Mouse (Mus musculus): ENCODE measurements around the gene Gna13. TPM values are rescaled to one million over a fixed set of nuclear protein-coding genes. Genes with fewer than 3 reads are reported as not detected.

Gna13 gene
- polyA plus RNA-seq, 1 experiment from 2014 or later: 21.7 TPM

DNA sequence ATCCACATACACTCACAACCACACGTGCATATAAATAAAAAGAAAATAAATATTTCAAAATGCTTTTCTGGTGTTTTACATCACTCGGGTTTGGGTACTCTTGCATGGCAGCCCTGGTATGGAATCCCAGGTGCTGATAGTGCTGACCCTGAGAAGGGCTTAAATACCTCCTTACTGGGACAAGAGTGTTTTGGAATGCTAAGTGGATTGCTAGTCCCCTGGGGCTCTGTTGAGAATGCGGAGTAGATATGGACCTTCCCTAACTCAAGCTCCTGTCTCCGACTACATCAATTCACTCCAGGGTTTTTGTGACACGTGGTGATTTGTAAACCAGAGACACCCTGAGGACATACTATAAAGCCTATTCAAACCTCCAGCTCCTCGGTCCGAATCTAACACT, 19.1 kb upstream of the Gna13 start:
- Histone ChIP-seq H3K4me2 (ENCODE audit: low read length) (no peak overlapping the region), H3K27ac (replicated peaks; ENCODE audit: low read depth, low read length) (no peak overlapping the region), H3K9me3 (ENCODE audit: control insufficient read depth, low read length) (no peaks in the 10 kb centered on the region), H3K27me3 (ENCODE audit: control insufficient read depth, insufficient read depth, low read length) (no peaks in the 10 kb centered on the region), H3K36me3 (ENCODE audit: control insufficient read depth, insufficient read depth, low read length) (no peaks in the 10 kb centered on the region), H3K4me1 (ENCODE audit: control insufficient read depth, insufficient read depth, low read length) (no peaks in the 10 kb centered on the region), H3K9ac (replicated peaks; ENCODE audit: low read length) (no peak overlapping the region), H3K4me3 (replicated peaks; ENCODE audit: low read depth, low read length) (no peak overlapping the region)
- no peak for DNase-seq
- WGBS: 31% methylated on average over 7 of the region's 7 CpGs
- no peak for ATAC-seq (ENCODE audit: low FRiP score, low TSS enrichment)

DNA sequence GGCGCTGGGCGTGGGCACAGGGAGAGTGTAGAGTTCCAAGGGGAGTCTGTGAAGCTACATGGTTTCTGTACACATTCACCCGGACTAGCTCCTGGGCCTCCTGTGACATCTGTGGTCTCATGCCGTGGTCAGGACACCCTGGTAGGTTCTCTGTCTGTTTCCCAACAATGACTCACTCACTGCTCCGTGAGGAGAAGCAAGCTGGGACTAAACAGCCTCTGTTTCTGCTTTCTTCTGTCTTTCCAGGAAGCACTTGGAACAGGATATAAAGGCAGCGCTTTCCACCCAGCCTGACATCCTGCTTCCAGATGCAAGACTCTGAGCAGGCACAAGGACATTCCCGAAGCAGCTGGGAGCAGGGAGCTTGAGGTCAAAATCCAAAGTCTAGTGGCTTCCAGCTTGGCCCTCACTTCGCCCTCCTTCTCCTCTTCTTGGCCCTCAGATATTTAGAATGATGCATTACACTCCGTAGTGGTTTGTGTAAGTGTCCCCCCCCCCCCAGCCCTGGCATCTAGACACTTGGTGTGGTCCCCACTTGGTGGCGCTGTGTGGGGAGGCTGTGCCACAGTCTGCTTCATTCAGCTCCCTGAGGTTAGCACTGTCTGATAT, 18.5 kb upstream of the Gna13 start:
- 38% methylated on average over 10 of the region's 10 CpGs for WGBS

DNA sequence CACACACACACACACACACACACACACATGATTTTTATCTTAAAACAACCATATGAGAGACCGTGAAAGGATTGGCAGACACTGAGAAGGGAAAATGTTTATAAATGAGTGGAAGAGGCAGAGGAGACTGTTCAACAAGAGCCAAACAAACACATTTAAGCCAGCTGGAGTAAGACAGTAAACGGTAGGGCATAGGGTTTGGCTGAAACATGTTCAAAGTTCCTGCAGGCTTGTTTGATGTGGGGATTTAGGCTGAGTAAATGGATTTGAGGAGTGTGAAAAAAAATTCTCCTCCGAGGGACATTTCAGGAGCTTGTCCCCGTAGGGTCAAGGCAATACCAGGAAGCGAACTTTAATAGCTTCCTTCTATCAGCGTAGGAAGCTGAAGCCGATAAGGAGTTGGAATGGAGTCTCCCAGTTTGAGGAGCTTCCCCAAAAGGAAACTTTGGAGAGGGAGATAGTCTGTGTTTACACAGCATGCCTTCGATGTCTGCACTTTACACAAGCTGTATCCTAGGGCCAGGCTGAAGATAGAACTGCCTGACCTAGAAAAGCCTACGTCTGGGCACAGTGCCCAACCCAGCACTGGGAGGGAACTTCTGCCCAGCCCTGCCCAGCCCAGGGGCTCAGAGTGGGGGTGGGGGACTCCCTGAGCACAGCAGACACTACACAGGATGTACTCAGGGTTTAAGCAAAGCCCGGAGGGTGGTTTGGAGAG, 15.2 kb upstream of the Gna13 start:
- Histone ChIP-seq H3K27me3 (ENCODE audit: control insufficient read depth, insufficient read depth, low read length) (no peaks in the 10 kb centered on the region), H3K27ac (replicated peaks; ENCODE audit: low read depth, low read length) (no peak overlapping the region), H3K9ac (replicated peaks; ENCODE audit: low read length) (no peak overlapping the region), H3K4me2 (ENCODE audit: low read length) (no peak overlapping the region), H3K4me3 (replicated peaks; ENCODE audit: low read depth, low read length) (no peak overlapping the region), H3K9me3 (ENCODE audit: control insufficient read depth, low read length) (no peaks in the 10 kb centered on the region), H3K36me3 (ENCODE audit: control insufficient read depth, insufficient read depth, low read length) (no peaks in the 10 kb centered on the region), H3K4me1 (ENCODE audit: control insufficient read depth, insufficient read depth, low read length) (no peaks in the 10 kb centered on the region)
- ATAC-seq (ENCODE audit: low FRiP score, low TSS enrichment) (no peak), DNase-seq (peak; percentile 73)
- 72% methylated on average over 10 of the region's 10 CpGs for WGBS

More for the DNA sequence above, 18.5 kb upstream of the Gna13 start:
- Histone ChIP-seq H3K4me3 (replicated peaks; ENCODE audit: low read depth, low read length) (no peak overlapping the region), H3K4me1 (ENCODE audit: control insufficient read depth, insufficient read depth, low read length) (no peaks in the 10 kb centered on the region), H3K36me3 (ENCODE audit: control insufficient read depth, insufficient read depth, low read length) (no peaks in the 10 kb centered on the region), H3K27ac (replicated peaks; ENCODE audit: low read depth, low read length) (no peak overlapping the region), H3K27me3 (ENCODE audit: control insufficient read depth, insufficient read depth, low read length) (no peaks in the 10 kb centered on the region), H3K9ac (replicated peaks; ENCODE audit: low read length) (no peak overlapping the region), H3K4me2 (ENCODE audit: low read length) (no peak overlapping the region), H3K9me3 (ENCODE audit: control insufficient read depth, low read length) (no peaks in the 10 kb centered on the region)
- DNase-seq (no peak), ATAC-seq (ENCODE audit: low FRiP score, low TSS enrichment) (no peak)

DNA sequence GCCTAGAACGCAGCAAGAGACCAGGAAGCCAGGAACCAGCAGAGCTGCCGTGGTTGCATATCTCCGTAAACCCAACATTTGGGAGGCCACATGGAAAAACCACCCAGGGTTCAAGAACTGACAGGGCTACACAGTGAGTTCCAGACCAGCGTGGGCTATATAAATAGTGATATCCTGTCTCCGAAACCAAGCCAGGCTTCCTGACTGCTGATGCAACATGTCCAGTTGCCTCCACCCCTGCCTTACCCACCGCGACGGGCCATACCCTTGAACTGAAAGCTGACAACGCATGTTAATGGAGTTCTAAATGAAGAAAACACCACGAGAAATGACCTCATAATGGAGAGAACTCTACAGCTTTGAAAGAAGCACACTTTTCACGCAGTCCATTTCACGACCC, 14.2 kb upstream of the Gna13 start:
- DNase-seq (no peak), ATAC-seq (ENCODE audit: low FRiP score, low TSS enrichment) (no peak)
- H3K4me3 ChIP-seq (replicated peaks; ENCODE audit: low read depth, low read length): no peak overlapping the region
- WGBS: 75% methylated on average over 12 of the region's 12 CpGs
- no peak overlapping the region for H3K4me2 ChIP-seq (ENCODE audit: low read length)
- H3K9ac ChIP-seq (replicated peaks; ENCODE audit: low read length): no peak overlapping the region
- H3K9me3 ChIP-seq (ENCODE audit: control insufficient read depth, low read length): no peaks in the 10 kb centered on the region
- no peaks in the 10 kb centered on the region for H3K27me3 ChIP-seq (ENCODE audit: control insufficient read depth, insufficient read depth, low read length)
- no peak overlapping the region for H3K27ac ChIP-seq (replicated peaks; ENCODE audit: low read depth, low read length)
- H3K36me3 ChIP-seq (ENCODE audit: control insufficient read depth, insufficient read depth, low read length): no peaks in the 10 kb centered on the region
- no peaks in the 10 kb centered on the region for H3K4me1 ChIP-seq (ENCODE audit: control insufficient read depth, insufficient read depth, low read length)

DNA sequence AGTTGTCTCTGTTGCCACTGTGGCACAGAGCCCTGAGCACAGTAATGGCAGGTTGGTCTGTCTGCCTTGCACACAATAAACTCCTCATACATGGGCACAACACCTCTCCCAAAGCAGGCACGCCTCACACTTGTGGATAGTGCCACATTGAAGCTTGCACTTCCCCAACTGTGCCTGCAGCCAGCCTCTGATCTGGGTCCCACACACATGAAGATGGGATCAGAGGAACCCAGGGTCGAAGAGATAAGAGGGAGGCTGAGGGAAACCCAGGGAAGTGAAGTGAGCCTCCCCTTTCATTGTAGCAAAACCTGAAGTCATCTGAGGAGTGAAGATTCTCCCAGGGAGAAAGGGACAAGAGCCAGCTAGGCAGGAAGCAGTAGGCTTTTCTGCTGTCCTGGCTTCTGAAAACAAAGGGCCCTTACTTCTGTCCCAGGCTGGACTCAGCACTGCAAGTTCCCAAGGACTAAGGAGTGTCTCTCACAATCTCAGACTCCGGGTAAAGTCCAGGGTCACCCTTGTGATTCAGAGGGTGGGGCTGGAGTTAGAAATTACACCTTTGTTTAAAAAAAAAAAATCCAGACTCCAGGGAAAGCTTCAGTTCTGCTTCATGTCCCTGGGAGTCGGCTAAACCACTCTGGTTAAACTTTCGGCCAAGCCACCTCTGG, 12.8 kb upstream of the Gna13 start:
- H3K36me3 ChIP-seq (ENCODE audit: control insufficient read depth, insufficient read depth, low read length): no peaks in the 10 kb centered on the region
- DNase-seq: no peak
- H3K4me2 ChIP-seq (ENCODE audit: low read length): no peak overlapping the region
- ATAC-seq (ENCODE audit: low FRiP score, low TSS enrichment): no peak
- H3K9ac ChIP-seq (replicated peaks; ENCODE audit: low read length): no peak overlapping the region
- no peak overlapping the region for H3K4me3 ChIP-seq (replicated peaks; ENCODE audit: low read depth, low read length)
- no peak overlapping the region for H3K27ac ChIP-seq (replicated peaks; ENCODE audit: low read depth, low read length)
- H3K4me1 ChIP-seq (ENCODE audit: control insufficient read depth, insufficient read depth, low read length): no peaks in the 10 kb centered on the region
- no peaks in the 10 kb centered on the region for H3K9me3 ChIP-seq (ENCODE audit: control insufficient read depth, low read length)
- H3K27me3 ChIP-seq (ENCODE audit: control insufficient read depth, insufficient read depth, low read length): no peaks in the 10 kb centered on the region
- 67% methylated on average over 5 of the region's 5 CpGs for WGBS

DNA sequence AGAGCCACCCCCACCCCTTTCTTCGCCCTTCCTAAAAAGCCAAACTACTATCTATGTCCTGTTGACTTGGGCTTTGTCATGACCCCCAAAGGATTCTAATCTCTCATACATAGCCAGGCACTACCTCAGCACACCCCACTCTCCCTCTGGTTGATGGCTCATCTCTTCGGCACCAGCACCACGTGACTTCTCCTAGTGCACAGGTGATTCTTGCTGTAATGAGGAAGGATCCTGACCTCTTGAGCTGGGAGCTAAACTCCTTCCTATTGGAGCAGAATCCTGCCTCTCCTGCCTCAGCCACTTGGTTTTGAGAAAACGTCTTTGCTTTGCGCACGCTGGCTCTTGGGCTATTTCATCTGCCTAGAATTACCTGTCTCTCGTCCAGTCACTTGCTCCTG, 12.3 kb upstream of the Gna13 start:
- no peak for ATAC-seq (ENCODE audit: low FRiP score, low TSS enrichment)
- H3K36me3 ChIP-seq (ENCODE audit: control insufficient read depth, insufficient read depth, low read length): no peaks in the 10 kb centered on the region
- 87% methylated on average over 7 of the region's 7 CpGs for WGBS
- H3K4me2 ChIP-seq (ENCODE audit: low read length): no peak overlapping the region
- H3K9me3 ChIP-seq (ENCODE audit: control insufficient read depth, low read length): no peaks in the 10 kb centered on the region
- no peak for DNase-seq
- H3K27me3 ChIP-seq (ENCODE audit: control insufficient read depth, insufficient read depth, low read length): no peaks in the 10 kb centered on the region
- no peaks in the 10 kb centered on the region for H3K4me1 ChIP-seq (ENCODE audit: control insufficient read depth, insufficient read depth, low read length)
- H3K4me3 ChIP-seq (replicated peaks; ENCODE audit: low read depth, low read length): no peak overlapping the region
- no peak overlapping the region for H3K9ac ChIP-seq (replicated peaks; ENCODE audit: low read length)
- no peak overlapping the region for H3K27ac ChIP-seq (replicated peaks; ENCODE audit: low read depth, low read length)

DNA sequence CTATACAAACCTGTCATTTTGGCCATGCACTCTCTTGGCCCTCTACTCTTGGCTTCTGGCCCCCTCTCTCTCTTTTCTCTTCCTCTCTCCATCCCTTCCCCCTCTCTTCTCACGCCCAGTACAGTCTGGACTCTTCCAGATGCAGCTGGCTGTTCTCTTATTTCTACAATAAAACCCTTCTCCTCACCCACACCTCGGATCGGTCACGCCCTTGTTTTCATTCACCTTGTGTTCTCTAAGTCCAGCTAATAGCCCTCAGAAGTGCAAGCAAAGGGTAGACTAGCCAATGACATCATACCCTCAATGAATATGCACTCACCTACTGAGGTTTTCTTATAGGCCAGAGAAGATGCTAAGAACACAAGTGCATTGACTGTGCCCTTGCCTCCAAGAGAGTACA, 11.1 kb upstream of the Gna13 start:
- Histone ChIP-seq H3K27me3 (ENCODE audit: control insufficient read depth, insufficient read depth, low read length) (no peaks in the 10 kb centered on the region), H3K4me2 (ENCODE audit: low read length) (no peak overlapping the region), H3K9me3 (ENCODE audit: control insufficient read depth, low read length) (no peaks in the 10 kb centered on the region), H3K27ac (replicated peaks; ENCODE audit: low read depth, low read length) (no peak overlapping the region), H3K36me3 (ENCODE audit: control insufficient read depth, insufficient read depth, low read length) (no peaks in the 10 kb centered on the region), H3K4me1 (ENCODE audit: control insufficient read depth, insufficient read depth, low read length) (no peaks in the 10 kb centered on the region), H3K4me3 (replicated peaks; ENCODE audit: low read depth, low read length) (no peak overlapping the region), H3K9ac (replicated peaks; ENCODE audit: low read length) (no peak overlapping the region)
- 83% methylated on average over 4 of the region's 4 CpGs for WGBS
- ATAC-seq (ENCODE audit: low FRiP score, low TSS enrichment) (no peak), DNase-seq (no peak)

DNA sequence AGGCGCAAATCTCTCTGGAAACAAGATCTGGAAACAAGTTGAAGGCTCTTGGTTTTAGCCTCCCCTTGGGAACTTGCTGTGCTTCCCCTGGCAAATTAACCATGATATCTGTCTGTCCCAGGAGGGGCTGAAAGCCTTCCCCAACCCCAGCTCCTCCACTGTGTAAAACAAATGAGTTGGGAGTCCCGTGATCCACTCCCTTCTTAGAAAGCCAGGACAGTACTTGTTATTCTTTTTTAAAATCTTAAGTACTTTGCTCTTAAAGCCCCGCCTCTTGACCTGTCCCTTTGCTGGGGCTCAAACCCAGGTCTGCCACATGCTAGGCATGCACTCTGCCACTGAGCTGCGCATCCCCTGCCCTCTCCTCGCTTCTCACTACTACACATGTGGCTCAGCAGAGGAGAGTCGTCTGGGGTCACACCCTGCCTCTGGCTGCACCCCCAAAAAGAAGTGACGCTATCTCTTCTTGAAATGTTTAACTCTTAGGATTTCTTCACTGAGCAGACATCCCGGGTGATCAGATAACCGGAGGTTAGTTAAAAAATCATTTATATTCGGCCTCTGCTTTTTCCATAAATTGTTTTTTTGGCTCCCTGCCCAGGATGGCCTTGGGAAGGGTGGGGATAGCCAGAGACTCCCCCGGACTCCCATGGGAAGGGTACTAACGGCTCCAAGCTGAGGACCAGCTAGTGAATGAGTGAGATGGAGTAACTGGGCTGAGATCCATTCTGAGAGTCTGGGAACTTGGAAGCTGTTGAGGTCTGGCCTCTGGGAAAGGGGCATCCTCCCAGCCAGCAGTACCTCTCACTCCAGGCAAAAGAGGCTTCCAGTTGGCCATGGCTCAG, 9.0 kb upstream of the Gna13 start:
- Histone ChIP-seq H3K27ac (replicated peaks; ENCODE audit: low read depth, low read length) (no peak overlapping the region), H3K4me3 (replicated peaks; ENCODE audit: low read depth, low read length) (no peak overlapping the region), H3K9ac (replicated peaks; ENCODE audit: low read length) (no peak overlapping the region), H3K27me3 (ENCODE audit: control insufficient read depth, insufficient read depth, low read length) (no peaks in the 10 kb centered on the region), H3K4me1 (ENCODE audit: control insufficient read depth, insufficient read depth, low read length) (no peaks in the 10 kb centered on the region), H3K9me3 (ENCODE audit: control insufficient read depth, low read length) (no peaks in the 10 kb centered on the region), H3K4me2 (ENCODE audit: low read length) (no peak overlapping the region), H3K36me3 (ENCODE audit: control insufficient read depth, insufficient read depth, low read length) (no peaks in the 10 kb centered on the region)
- ATAC-seq (ENCODE audit: low FRiP score, low TSS enrichment) (no peak), DNase-seq (no peak)
- 69% methylated on average over 12 of the region's 12 CpGs for WGBS

Data from midbrain, embryonic 14.5 days (tissue).